Mouse (Mus musculus) monocyte, adult 2 months (primary cell): ENCODE data around the gene Syn3.
"Not testable (repeated sequence)": the region's sequence is repeated elsewhere in the genome, so short reads cannot be mapped to it uniquely, and the experiment has no call there.

ENCODE experiments used
- DNase-seq, 2 experiments: peaks; one replicate each; pipeline ENCODE4 v3.0.0; 2022; ENCODE audit warnings: low spot score in 2 of 2, low read depth in 1 of 2

The Syn3 gene

DNA sequence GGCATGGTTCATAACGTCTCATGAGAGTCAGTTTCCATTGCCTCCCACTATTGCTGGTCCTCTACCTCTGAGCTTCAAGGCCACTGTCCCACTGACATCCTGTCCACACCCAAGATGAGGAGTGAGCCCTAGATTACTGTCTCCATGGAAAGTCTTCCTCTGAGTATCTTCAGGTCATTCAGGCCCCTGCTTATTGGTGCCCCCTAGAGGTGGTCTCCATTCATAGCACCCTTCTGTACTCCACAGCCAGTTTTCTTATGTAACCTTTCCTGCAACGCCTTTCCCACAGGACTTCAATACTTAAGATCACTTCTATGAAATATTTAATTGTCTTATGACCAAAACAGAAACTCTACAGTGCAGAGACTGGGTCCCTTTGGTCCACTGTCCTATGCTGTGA, 80.4 kb downstream of the Syn3 start:
- DNase-seq: no peak

DNA sequence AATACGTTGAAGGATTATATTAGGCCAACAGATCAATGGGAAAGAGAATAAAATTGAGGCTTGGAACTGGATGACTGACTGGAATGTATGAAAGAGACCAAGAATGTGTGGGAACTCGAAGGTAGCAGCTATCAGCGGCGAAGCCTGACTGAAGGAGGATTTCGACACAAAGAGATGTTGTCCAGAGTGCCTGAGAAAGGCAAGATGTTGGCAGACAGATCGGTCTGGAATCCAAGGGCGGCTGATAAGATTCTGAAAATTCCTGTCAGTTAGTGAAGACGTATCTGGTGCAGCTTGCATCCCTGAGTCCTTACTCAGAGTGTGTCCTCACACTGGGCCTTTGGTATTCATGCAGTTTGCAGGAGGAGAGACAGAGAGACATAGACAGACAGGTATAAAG, 81.9 kb downstream of the Syn3 start:
- no peak for DNase-seq

DNA sequence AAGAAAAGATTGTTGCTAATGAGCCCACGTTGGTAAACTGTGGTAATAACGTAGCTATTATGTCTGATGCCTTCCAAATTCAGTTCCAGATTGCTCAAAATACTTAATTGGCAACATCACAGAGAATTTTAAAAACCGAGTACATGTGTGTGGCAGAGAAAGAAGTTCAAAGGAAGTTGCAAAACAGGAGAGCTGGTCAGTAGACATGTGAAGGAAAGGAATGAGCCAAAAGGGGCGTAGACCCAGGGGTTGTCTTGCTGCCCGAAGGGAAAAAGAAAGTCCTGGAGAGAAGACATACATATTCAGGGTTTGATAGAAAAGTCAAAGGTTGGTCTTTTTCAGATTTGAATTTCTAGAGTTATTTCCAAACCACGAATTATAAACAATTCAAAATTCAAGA, 87.8 kb downstream of the Syn3 start:
- no peak for DNase-seq

DNA sequence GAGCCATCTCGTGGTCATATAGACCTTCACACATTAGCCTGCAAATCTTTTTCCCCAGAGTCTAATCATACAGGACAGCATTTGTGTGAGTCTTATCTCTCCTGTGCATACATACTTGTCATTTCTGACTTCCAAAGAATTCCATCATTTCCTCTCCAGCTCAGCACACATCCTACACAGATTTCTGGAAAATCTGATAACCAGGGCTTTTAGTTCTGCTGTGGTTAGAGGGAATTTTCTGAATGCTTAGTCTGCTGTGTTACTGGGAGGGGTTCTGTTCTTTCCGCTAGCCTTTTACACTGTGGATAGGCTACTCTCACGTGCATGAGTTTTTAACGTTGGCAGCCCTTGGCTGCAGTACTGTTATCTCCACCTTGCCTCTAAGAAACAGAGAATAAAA, 91.7 kb downstream of the Syn3 start:
- DNase-seq: no peak

DNA sequence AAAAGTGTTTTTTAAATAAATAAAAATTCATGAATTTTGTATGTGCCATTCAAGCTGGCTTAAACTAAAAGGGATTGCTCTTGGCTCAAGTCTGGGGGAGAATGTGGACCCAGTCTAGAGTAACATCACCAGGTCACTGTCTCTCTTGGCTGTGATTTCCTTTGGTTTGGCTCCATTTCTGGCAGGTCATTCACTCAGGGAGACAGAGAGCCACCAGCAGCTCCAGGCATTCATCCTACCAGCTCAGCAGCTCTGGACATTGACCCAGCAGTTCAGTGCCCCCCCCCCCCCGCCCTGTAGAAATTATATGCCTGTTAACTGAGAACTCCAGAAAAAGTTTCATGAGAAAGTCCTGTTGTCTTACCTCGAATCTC, 100.4 kb downstream of the Syn3 start:
- no peak for DNase-seq

DNA sequence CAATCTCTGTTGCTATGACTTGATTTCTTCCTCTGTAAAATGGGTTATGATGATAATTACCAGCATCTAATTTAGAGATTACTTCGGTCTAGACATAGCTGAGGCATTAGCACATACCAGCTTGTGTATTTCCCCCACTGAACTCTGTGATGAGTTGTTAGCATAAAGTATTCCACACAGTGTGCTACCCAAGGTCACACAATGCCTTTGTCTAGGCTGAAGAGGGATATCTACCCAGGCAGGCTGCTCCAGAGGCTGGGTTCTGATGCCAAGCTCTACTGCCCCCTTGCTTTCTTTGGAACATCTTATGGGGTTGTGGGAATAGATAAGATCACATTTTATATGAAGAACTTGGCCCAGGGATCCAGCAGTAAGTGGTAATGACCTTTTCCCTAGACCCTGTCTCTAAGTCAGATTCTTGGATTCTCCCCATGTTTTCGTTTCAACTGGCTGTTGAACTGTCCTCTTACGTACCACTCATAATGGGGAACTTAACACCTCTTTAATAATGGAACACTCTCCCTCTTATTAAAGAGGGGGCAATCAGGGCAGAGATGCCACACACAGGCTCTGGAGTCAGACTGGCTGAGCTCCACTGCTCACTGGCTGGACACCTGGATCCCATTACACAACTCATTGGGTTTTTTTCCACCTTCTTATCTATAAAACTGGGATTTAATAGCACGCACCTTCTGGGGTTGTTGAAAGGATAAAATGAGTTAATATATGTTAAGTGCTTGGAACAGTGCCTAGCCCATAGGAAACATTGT, 100.9 kb downstream of the Syn3 start:
- DNase-seq: no peak

DNA sequence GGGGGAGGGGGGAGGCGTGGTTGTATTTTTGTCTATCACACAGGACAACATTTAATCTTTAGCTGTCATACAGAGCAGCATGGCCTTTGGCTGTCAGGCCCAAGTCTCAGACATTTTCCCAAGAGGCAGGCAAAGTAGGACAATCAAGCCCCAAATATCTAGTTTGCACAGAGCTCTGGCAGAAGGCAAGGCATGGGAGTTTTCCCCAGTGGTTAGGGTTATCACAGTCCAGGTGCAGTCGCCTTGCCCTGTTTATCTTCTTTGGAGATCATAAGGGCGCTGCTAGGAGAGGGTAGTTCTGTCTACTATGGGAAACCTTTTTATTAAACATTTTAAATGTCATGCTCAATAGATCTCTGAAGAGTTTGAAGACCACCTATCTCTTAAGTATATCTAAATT, 106.3 kb downstream of the Syn3 start:
- no peak for DNase-seq

DNA sequence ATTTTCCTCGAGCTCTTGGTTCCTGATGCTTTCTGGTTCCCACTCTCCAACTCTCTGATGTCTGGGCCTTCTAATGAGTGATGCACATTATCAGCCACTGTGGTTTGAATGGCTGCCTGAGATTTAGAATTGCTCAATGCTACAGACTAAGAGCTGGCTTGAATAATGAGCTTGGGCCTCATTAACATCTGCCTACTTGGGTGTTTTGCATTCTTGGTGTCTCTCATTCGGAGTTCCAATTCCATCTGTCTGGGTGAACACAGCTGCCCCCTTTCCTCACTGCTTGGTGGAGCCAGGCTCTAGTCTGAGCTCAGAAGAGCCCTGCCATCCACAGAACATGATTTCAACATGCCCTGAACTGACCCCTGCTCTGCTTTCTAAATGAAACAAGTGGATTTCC, 108.8 kb downstream of the Syn3 start:
- no peak for DNase-seq

DNA sequence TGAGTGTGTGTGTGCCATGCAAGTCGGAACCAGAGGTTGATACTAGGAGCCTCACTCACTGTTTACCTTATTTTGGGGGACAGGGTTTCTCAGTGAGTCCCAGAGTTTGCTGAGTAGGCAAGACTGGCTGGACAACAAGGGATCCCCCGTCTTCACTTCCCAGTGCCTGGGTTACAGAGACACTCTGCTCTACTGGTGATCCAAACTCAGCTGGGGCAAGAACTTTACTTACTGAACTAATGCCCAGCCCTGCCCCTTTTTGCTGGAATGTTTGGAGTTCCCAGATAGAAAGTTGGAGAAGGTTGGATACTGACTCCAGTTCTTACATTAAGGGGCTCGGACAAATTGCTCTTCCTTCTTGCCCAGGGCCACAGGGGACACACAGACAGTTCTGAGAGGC, 109.3 kb downstream of the Syn3 start:
- no peak for DNase-seq

DNA sequence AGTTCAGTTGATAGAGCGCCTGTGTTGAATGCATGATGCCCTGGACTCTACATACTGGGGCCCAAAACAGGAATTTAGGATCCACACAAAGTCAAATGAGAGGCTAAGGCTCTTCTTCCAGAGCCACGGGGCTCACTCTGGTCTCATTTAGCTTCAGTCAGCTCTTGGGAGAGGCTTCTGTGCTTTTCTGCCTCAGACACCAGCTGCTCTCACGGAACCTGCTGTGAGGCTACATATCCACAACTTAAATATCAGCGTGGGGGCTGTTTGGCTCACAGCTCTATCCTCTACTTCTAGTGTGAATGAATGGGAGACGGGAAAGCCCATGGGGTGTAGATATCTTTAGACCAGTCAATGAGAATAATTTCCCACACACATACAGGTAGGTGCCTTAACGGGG, 109.9 kb downstream of the Syn3 start:
- no peak for DNase-seq

DNA sequence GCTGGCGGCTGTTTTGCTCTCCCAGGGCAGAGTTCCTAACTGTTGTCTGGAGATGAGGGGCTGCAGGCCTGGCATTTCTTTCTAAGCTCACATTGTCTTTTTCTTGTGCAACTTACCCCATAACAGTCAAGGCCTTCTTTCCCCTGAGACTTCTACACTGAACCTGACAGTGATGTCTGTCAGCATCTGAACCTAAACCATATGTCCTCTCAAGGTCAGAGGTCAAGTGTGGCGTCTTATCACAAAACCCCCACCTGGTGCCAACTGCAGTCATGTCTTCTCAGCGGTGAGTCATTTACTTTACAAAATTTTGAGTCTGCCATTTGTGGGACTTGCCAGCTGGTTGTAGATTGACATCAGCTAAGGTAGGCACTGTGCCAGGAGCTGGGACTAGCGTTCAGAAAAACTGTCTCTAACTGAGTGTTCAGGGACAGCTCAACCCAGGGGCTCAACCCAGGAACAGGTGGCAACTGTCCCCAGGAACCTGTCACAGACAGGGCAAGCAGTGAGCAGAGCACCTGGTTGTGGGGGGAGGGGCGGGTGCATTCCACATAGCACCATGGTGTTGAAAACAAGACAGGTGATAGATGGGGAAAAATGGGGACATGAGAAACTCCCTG, 110.8 kb downstream of the Syn3 start:
- no peak for DNase-seq

DNA sequence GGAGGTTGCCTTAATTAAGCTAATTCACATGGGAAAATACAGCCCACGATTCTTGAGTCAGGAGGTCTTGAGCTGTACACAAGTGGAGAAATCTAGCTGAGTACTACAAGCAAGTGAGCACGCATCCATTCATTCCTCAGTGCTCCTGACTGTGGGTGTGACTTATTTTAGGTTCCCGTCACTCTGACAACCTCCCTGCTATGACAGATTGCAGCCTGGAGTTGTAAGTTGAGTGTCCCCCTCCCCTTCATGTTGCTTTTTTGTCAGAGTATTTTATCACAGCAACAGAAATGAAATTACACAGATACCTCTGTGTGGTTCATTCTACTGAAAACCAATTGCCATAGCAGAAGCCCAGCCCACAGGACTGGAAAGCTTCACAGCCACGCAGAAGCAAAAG, 112.5 kb downstream of the Syn3 start:
- DNase-seq: no peak

DNA sequence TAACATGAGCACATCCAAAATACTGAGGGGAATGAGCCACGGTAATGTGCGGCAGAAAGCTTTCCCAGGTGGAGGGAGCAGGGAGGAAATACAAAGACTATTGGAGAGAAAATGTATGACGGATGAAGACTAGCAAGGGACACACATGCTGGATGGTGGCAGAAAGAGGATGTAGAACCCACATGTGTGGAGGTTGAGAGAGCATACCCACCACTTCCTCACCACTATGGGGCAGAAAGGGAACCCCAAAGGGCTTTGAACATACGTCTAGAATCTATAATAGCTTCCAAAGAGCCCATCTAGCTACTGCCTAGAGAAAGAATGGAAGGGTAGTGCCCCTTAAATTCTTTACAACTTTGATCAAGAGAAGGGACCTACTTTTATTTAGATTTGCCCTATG, 113.0 kb downstream of the Syn3 start:
- no peak for DNase-seq

DNA sequence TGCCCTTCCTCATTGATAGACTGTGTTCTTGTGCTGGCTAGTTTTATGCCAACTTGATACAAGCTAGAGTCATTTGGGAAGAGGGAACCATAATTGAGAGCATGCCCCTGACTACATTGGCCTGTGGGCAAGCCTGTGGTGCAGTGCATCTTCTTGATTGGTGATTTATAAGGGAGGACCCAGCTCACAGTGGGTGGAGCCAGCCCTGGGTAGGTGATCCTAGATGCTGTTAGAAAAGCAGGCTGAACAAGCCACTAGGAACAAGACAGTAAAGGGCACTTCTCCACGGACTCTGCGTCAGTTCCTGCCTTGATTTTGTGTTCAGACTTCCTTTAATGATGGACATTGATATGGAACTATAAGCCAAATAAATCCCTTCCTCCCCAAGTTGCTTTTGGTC, 114.0 kb downstream of the Syn3 start:
- no peak for DNase-seq

DNA sequence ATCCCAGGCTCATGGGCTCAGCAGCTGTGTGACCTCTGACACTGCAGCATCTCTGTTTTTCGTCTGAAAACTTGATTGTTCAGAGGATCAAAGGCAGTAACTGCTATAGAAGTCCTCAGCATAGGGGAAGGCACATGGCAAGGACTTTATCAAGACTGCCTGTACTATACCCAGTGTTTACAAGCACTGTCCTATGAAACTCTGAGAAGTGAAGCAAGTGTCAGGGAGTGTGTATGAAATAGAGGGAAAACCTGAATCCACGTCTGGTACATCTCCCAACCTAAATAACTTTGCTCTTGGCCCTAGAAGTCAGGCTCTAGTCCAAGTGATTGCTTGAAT, 116.8 kb downstream of the Syn3 start:
- DNase-seq: no peak

DNA sequence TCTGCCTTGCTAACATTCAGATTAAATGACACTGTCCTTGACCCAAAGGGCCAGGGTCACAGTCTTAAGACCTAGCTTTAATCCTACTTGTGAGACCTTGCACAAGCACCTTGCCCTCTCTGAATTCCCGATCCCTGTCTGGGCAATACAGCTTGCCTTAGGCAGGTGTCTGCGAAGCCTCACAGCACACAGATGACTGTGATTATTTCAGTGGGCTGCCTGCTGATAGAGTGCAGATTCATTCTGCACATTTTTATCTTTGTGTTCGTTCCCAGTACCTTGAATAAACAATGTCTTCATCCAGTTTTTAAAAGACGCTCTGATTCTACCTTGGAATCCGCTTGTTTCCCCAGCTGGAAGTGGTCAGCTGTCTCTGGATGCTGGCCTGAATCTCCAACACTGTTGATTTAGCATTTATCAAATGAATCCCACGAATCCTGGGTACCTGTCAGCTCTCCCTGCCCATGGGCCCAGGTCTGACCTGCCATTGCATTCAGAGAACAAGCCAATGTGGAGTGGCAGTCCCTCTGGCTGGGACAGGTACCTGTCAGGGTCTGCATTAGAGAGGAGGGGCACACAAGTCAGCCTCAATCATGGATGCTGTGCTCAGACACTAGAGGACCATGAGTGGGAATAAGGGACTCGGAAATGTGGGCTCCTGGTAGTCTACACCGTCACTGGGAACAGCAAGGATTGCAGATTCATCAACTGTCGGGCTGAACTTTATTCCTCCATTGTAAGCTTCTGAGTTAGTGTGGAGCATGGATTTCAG, 117.4 kb downstream of the Syn3 start:
- no peak for DNase-seq

DNA sequence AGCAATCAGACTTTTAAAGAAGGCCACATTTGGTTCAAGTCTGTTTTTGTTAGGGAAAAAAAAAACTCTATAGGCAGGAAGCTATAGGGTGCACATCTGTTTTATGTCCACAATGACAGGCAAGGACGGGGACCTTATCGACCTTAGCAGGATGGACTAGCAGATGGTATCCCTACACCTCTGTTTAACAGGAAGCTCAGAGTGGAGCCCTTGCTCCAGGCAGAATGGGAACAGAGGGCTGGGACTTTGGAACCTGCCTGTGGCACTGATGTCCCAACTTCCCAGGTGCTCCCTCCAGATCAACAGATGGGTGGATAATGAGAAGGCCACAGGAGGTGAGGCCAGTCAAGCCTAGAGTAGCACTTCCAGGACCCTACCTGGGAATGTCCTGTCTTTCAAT, 118.1 kb downstream of the Syn3 start:
- no peak for DNase-seq

DNA sequence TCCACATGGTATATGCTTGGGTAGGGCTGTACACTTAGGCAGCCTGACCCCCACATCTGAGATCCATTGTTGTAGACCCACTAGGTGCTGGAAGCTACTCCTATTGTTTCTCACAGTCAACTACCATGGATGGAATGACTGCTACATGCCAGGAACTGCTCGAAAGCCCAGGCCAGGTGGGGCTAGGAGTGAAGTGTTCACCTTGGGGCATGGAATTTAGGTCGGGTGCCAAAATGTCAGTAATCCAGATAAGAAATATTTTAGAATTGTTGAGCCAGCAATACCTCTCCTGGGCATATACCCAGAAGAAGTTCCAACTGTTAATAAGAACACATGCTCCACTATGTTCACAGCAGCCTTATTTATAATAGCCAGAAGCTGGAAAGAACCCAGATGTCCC, 119.9 kb downstream of the Syn3 start:
- not testable (repeated sequence) for DNase-seq

DNA sequence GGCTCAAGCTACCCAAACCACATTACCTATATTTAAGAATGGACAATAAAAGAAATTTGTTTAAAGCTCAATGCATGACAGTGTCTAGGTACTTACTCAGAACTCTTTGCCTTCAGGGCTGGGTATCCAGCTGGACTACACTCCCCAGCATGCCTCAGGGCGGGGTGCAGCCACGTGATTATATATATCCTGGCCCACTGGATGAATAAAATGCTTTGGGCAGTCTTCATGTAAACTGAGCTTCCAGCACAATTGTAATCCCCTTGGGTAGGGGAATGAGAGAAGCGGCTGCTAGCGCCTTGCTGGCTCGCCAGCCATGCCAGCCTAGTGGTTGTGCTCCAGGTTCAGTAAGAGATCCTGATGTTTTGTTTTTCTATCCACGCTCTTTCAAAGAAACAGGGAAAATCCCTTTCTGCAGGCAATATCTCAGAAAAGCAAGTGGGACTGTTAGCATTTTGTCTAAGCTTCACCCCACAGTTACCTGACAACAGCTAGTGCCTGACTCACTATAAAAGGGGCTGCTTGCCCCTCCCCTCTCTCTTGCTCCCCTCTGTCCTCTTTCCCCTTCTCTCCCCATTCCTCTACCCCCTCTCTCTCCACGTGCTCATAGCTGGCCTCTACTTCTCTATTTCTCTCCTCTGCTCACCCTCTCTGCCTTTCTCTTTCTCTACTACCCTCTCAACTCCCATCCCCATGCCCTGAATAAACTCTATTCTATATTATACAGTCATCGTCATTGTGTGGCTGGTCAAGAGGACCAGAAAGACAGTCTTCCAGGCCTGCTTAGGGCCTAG, 122.1 kb downstream of the Syn3 start:
- no peak for DNase-seq

DNA sequence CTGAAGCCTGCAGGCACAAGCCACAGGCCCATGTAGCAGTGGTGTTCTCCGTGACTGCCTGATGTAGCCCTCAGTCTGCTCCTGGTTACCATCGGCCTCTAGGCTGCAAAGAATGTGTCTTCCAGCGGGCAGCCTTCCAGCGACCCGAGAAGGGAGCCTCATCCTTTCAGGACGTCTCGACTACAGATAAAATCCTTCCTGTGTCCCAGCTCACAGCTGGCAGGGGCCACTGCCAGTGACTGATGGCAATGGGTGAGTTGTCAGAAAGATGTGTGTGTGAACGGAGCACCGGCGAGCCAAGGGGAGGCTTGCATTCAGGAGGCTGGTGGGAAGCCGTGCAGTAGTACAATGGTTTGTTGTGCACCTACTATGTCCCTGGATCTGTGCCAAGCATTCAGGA, 122.8 kb downstream of the Syn3 start:
- no peak for DNase-seq

DNA sequence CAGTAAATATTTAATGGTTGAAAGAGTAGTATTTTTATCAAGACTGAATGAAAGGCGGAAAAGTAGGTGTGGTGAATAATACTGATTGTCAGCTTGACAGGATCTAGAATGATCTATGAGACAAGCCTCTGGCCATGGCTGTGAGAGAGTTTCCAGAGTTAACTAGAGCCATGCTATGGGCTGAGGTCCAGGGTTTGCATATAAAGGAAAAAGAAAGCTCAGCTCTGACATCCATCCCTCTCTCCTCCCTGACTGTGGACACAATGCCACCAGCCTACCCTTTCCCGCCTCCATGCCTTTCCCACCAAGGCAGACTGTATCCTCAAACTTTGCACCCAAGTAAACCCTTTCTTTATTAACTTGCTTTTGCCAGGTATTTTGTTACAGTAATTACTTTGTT, 124.6 kb downstream of the Syn3 start:
- DNase-seq: no peak

DNA sequence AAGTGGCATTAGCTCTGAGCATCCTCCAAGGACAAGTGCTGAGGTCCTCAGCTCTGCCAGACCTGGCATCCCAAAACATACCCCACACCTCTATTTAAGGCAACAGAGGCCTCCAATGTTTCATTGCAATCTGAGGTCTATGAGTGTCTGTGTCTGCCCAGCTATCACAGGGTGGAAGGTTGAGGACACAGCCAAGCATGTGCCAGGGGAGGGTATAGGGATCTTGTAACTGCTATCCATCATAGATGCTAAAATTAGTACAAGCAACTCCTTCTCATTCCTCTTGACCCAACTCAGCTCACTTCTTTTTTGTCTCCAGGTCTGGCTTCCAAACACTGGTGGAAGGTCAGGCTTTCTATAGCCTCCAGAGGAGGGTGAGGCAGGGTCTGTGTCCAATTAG, 127.1 kb downstream of the Syn3 start:
- no peak for DNase-seq
